Mouse (Mus musculus) G1E-ER4 (cell line): ENCODE measurements around the gene Trim56. TPM values are rescaled to one million over a fixed set of nuclear protein-coding genes. Genes with fewer than 3 reads are reported as not detected.

Experiments used
- GATA1 ChIP-seq: IDR thresholded peaks from one replicate; pipeline ENCODE4 v1.8.0; 2012; ENCODE audit warnings: low read length, inconsistent platforms
- polyA plus RNA-seq: library from polyadenylated mRNA; stranded (reverse); fragments of >175 nt; gene quantifications from 2 replicates; pipeline ENCODE4 v1.2.3, GENCODE M21; 2012

Gene Trim56
- polyA plus RNA-seq, 1 experiment: 23.7 TPM

DNA sequence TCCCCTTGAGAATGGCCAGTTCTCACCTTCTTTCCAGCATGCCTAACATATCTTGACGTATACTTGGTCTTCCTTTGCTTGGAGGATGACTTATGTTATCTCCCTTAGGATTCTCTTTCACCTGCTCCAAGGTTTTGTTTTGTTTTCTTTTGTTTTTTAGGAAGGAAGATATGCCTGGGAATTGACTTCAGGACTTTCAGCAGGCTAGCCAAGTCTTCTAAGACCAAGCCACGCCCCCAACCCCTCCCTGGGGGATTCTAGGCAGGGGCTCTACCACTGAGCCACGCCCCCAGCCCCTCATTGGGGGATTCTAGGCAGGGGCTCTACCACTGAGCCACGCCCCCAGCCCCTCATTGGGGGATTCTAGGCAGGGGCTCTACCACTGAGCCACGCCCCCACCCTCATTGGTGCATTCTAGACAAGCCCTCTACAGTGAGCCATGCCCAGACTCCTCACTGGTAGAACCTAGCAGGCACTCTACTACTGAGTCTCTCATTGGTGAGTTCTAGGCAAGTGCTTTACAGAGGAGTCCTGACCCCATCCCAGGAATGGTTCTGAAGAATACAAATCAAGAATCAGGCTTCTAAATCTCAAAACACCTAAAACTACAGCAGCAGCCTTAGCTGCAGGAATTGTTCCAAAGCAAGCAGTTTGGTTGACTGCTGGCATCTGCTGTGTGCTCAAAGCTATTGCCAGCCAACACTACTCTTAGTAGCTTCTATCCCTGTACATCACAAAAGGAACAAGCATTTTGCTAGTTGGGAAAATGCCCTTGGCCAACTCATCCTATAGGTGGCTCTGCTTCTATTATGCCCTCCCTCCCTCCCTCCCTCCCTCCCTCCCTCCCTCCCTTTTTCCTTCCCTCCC lies 4.2 kb downstream of the Trim56 start:
- no peak for TF ChIP-seq GATA1

DNA sequence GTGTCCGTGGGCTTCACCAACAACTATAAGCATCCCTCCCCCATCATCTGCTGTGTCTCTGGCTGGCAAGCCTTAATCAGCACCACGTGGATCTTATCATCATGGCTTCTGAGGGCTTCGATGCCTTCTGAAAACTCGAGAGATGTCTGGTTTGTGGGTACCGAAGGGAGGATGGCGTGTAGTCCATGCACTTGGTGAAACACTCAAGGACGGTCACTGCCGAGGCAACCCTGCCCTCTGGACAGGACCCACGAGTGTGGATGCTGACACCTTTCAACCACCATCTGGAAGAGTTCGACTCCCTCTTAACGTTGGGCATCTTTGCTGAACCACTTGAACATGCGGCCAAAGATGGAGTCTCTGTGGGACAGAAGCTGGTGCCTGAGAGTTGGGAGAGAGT lies 5.1 kb downstream of the Trim56 start:
- TF ChIP-seq GATA1: no peak

DNA sequence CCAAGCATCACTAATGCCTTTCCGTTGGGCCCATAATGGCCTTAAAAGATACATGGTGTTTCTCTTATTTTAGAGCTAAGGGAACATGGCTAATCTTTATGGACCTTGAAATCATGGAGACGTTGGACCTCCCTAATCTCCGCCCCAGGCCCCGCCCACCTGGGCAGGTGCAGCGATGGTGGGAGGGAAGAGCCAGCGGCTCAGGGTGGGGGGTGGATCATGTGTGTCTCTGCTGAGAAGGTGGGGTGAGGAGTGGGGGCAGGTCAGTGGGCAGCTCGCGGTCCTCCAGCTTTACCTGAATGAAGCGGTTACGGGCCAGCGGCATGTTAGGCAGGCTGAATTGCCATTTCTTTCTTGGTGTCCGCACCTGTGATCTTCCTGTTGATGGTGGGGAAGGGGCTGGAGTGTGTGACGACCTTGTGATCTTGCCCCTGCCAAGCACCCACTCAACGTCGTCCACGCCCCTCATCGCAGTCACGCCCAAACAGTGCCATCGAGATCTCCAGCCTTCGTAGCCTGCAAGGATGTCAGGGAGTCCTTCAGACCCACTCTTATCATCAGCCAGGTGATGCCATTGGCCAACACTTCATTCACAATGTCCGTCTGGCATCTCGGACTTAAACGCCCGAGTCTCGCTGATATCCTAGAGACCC lies 5.9 kb downstream of the Trim56 start:
- TF ChIP-seq GATA1: no peak

DNA sequence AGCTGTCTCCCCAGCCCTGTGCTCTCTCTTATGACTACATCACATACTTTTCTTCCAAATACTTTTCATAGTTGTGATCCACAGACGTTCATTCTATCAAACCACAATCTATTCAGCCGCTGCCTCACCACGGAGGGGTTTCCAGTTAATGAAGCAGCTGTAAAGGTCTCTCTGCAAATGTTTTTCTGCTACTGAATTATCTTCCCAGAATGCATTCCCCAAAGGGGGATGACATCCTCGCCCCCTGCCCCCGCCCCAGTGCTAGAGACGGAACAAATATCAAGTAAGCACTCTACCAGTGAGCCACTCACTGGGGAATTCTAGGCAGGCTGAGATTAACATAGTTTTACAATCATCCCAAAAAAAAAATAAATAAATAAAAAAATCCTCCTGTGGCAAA lies 7.9 kb downstream of the Trim56 start:
- no peak for TF ChIP-seq GATA1

DNA sequence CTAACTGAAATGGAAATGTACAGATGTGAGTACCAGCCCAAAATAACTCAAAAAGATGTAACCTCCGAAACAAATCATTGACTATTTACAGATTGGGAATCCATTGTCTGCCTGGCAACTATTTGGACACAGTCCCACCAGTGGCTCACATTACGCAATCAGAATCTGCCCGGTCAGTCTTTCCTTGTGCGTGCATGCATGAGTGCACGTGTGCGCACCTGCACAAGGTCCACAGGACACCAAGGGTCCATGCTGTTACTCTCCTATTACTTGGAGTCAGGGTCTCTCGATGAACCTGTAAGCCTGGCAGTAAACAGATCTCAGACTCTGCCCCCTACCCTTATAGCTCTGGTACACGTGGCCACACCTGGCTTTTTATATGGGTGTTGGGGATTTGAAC lies 8.3 kb downstream of the Trim56 start:
- TF ChIP-seq GATA1: no peak

DNA sequence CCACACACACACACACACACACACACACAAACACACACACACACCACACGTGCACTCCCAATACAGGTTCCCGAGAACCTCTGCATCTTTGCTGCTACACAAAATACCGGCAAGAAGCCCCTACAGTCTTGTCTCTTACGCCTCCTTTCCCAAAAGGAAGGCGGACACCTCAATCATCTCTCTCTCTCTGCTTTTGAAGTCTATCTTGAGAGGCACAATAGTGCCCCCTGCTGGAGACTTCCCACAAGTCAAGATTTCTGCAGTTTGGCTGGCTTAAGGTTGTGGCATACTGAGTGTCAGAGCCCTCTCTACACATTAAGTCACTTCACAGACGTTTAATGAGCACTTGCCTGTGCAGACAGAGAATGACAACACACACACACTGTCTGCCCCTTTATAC lies 9.0 kb downstream of the Trim56 start:
- no peak for TF ChIP-seq GATA1

DNA sequence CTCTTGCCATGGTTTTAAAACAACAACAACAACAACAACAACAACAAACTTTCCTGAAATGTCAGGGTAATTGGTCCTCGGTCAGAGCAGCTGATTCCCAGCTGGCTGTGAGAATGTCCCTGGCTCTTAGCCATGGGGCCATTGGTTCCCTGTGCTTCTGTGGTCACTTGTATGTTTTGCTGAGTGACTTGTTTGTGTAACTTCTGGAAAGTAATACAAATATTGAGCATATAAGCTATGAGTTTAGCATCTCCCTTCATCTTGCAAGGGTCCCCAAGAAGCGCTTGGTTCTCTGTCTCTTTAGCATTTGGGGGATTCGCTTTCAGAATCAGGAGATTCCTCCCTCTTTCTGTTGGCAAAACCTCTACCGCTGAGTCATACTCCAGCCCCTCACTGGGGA lies 9.6 kb downstream of the Trim56 start:
- no peak for TF ChIP-seq GATA1

DNA sequence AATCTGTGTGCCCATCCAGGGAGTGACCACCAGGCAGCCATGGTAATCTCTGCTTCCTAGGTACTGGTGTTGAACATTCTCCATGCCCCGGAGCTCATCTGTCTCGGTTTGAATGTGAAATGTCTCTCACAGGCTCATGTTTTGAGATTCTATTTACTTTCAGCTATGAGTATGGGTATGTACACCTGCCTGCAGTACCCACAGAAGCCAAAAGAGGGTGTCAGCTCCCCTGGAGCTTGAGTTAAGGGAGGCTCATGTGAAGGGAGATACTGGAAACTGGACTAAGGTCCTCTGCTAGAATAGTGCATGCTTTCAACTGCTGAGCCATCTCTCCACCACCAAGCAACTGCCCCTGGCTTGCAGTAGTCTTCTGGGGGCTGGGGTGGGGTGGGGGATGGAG lies 12.0 kb downstream of the Trim56 start:
- no peak for TF ChIP-seq GATA1

DNA sequence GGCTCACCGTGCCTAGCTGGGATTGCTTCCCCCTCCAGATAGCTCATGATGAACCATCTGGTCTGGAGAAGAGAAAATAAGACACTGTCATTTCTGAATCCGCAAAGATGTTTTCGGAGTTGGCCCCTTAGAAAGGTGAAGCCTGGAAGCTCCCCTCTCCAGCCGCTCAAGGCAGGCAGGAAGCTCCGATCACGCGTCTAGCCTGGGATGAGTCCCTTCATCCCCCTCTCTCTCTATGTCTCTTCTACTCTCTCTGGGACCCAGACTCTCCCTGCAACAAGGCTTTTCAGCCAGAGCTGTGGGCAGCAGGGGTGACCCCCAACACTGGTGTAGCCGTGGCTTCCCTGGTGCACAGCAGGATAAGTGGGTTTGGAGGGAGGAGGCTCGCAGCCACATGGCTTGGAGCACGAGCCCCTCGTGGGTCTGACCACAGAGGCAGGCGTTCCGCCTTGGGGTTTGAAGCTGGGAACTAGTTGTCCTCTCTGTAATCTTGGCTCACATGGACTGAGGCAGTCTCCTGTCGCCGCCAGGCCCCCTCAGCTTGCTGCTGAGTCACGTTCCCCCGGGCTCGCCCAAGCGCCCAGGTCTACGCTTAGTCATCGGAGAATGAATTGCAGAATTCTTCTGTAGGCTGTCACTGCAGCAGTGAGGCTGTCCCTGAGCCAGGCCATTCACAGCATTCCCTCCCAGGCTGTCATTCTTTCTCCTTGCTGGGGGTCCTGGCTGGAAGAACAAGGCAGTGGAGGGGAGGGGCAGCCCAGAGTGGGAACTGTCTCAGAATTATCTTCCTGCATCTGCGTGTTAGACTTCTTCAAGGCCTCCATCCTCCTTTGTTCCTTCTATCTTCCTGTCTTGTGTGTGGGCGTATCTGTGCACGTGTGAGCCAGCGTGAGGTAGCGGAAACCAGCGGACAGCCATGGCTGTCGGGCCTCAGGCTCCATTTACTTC lies 13.2 kb downstream of the Trim56 start:
- TF ChIP-seq GATA1: no peak

DNA sequence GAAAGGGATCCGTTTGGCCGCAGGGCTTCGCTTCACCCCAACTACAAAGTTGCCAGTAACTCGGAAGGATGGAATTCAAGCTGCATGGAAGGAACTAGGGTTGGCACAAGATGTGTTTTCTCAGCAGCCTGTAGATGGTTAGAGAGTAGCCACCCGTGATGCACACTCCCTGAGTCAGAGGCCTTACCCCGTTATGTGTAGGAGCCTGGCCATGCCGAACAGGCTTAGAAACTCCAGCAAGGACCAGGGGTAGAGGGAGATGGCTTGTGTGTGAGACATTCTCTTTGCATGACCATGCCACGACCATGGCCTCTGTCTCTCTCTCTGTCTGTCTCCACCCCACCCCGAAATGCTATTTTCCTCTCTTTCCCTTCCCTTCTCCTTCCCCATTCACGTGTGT lies 13.9 kb downstream of the Trim56 start:
- TF ChIP-seq GATA1: no peak

DNA sequence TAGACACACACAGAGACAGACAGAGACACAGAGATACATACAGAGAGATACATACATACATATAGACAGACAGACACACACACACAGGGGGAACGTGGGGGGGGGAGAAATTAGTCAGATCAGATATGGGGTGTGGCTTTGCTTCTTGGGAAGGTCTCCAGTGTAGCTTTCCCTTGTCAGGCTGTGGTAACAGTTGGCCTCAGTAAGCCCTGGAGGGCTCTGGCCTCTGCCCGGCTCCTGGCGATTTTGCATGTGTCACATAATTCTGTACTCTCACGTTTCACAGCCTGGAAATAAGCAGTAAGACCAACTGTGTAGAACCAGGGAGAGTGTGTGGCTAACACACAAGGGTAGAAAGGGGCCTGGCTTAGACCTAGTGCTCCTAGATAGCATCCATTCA lies 15.3 kb downstream of the Trim56 start:
- no peak for TF ChIP-seq GATA1

DNA sequence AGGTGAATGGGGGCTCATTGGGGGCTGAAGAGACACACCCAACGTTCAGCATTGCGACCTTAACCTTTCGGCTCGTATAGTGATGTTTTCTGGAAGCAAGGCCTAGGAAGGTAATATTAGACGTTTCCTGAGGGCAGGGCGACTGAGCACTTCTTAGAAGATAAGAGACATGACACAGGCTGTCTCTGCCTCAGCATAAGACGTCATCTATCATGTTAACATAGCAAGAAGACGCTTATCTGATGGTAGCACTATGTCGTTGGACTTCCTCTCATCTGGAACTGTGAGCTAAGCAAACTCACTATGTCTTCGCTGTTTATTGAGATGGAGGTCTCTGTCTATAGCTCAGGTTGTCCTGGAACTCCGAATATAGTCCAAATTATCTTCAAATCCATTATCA lies 17.6 kb downstream of the Trim56 start:
- TF ChIP-seq GATA1: peak; percentile 89

DNA sequence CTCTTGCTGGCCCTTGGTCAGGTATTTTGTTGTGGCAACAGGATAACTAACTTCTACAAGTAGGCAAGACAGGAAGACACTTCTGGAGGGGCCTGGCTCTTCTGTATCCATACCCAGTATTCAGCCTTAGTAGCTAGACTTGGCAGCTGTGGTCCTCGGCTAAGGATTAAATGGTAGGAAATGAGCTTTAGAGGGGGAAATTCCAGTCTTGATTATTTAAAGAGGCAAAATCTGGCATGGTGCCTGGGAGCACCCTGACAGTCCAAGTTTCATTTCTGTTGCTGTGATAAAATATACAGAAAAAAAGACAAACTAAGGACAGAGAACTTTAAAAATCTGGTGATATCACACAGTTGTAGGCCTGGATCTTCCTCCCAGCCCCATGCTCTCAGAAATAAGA lies 20.0 kb downstream of the Trim56 start:
- no peak for TF ChIP-seq GATA1

DNA sequence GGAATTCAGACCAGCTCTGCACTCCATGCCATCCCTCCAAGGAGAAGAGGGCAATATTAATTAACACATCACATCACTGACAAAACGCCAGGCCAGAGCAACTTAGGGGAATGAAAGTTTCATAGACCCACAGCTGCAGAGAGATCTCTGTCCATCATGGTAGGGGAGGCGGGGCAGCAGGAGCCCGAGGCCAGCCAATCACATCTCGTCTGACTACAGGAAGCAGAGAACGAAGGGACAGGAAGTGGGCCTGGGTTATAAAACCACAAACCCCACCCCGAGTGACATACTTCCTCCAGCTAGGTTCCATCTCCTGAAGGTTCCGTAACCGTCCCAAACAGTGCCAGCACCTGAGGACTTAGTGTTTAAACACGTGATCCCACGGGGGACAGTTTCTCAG lies 20.9 kb downstream of the Trim56 start:
- TF ChIP-seq GATA1: no peak

DNA sequence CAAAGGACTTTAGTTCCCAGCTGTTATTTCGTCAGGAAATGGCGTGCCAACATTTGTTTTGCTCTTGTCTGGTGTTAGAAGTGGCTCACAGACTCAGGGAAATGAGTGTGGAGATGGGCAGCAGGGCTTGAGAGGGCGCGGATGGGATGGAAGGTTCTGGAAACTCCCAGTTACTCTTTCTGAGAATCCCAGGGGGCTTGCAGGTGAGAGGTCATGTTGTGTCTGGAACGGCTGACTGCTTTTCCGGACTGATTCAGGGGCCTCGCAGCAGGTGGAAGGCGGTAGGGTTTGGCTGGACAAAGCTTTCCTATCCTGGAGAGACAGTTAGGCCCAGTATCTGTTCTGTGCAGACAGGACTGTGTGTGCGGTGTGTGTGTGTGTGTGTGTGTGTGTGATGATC lies 22.3 kb downstream of the Trim56 start:
- no peak for TF ChIP-seq GATA1

DNA sequence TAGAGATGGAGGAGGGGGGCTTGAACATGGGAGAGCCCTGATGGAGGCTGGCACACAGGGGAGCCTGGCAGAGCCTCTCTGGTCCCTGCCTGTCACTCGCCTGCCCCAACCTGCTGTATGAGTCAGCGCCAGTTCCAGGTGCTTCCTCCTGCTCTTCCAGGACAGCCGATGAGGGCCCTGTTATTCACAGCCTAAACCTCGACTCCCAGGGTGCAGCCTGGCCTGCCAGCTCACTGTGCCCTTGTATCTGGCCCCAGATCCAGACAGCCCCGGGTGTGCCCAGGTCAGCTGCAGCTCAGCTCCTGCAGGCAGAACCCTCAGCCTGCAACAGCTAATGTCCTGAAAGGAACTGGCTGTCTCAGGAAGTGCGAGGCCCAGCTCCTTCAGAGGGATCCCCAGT lies 24.4 kb downstream of the Trim56 start:
- TF ChIP-seq GATA1: no peak
